Mouse (Mus musculus) 3T3-L1 (cell line): ENCODE results near the gene Usp33.

Source experiments
- DNase-seq: peaks from one replicate; pipeline ENCODE4 v3.0.0-alpha.2; 2015; ENCODE audit warnings: low read depth, low spot score

Gene Usp33

DNA sequence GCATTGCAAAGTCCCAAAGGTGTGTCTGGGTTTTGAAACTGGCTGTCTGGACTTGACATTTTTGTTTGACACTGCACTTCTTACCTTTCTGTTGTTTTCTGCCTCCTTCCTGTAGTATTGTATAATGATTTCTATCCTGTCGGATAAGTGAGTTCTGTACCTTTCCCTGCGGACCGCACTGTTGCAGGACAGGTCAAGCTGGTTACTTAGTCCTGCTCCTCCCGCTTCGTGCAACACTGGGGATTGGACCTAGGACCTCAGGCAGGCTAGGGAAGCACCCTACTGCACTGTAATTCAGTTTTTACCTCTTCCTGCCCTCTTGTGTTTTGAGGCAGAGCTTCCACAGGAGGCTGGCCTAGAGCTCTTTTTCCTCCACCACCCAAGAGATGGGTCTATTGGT, 54.2 kb downstream of the Usp33 start:
- no peak for DNase-seq

DNA sequence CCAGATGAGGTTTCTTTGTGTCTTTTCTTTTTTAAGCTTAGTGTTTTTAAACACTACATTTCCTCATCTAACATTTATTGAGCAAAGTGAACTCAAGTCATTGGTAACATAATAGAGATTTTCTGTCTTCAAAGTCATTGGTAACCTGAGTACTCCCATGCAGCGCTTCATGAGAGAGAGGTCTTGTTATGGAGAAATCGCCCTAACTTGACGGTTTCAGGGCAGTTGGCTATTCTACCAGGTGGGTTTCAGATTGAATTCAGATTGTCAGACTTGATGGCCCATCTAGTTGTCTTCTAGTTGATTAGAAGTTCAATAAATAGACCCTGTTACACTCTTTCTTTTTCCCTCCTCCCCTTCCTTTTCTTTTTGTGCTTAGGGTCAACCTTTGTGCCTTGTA, 54.6 kb downstream of the Usp33 start:
- DNase-seq: no peak

DNA sequence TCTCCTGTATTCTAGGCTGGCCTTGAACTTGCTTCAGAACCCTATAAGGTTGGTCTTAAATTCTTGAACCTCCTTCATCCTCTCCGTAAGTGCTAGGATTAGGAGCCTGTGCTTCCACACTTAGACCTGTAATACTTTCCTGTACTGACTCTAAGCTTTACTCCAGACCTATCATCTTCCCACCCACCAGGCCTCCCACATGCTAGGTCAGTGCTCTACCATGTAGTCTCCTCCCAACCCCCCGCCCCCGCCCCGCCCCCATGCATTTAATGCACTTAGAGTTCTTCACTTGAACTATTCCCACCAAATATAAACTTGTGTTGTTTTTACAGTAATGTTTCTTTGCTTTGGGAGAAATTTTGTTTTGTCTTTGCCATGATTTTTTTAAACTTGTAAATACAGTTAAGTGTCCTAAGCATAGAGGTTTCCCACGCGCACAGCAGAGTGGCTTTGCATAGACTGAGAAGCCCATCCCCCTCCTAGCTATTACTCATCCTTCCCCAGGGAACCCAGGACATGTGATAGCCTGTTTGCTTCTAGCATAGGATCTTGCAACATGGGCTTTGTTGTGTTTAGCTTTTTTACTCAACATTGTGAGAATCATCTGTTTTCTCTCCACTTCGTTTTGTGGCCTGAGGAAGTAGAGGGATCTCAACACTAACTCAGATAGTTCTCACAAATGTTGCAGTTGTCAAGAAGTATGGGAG, 55.8 kb downstream of the Usp33 start:
- DNase-seq: peak; percentile 95

DNA sequence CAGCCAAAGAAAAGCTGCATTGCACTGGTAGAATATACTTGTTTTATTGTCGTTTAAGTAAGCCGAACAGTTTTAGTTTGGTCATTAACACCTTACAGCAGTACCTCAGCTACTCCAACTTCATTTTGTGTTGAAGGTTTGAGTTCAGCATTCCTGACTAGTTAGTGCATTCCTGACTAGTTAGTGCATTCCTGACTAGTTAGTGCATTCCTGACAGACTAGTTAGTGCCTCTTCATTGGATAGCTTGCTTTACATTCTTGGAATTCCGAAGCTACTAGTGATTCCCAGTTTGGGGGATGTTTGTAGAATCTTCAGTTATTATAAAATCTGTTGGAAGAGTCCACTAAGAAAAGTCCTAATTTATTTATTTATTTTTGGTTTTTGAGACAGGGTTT, 56.4 kb downstream of the Usp33 start:
- DNase-seq: no peak

DNA sequence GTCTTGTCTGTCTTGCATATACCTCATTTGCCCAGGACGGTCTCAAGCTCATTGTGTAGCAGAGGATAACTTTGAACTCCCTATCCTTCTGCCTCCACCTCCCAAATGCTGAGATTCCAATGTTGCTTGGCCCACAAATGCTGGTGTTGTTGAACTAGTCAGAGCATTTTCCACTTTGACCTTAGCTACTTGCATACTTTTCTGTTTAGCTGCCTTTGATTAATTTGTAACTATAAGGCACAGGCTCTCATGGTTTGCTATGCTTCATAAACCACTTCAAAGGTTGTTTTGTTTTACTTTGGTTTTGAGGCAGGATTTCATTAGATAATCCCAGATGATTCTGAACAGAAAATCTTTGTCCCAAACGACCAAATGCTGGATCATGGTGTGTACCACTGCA, 57.5 kb downstream of the Usp33 start:
- no peak for DNase-seq

DNA sequence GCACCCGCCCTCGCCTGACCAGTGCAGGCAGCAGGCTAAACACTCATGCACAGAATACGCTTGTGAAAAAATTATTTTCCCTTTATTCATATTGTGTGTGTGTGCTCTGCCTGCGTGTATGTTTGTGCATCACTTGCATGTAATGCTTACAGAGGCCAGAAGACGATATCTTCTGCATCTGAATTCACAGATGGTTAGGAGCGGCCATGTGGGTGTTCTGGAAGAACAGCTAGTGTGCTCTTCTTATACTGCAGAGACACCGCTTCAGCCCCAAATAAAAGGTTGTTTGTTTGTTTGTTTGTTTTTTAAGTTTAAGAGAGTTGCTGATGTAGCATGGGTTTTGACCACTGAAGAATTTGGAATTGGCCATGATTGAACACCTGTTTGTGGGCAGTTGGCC, 59.1 kb downstream of the Usp33 start:
- no peak for DNase-seq

DNA sequence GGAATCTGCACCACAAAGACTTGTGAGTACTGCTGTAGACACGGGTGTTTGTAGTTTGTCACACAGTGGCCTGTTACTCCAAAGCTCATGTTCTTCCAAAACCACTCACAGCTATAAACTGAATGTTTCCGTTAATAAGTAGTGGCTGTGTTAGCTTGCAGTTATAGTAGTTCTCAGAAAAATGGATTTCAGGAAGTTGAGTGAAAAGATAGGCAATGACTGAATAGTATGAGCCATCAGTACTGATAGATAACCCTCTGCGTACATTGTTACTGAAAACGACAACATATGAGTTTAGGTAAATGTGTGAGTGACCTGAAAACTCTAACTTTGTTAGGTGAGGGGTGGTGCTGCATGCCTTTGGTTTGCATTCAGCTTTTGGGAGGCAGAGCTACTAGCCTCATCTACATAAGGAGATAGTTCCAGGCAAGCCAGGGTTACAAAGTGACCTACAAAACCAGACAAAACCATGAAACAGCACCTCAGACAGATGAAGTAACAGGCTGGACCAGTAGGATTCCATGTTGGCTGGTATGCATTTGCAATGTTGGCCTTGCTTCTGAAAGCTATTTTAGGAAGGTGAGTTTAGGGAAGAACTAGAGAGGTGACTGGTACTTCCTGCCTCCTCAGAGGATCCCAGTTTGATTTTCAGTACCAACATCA, 59.8 kb downstream of the Usp33 start:
- no peak for DNase-seq

DNA sequence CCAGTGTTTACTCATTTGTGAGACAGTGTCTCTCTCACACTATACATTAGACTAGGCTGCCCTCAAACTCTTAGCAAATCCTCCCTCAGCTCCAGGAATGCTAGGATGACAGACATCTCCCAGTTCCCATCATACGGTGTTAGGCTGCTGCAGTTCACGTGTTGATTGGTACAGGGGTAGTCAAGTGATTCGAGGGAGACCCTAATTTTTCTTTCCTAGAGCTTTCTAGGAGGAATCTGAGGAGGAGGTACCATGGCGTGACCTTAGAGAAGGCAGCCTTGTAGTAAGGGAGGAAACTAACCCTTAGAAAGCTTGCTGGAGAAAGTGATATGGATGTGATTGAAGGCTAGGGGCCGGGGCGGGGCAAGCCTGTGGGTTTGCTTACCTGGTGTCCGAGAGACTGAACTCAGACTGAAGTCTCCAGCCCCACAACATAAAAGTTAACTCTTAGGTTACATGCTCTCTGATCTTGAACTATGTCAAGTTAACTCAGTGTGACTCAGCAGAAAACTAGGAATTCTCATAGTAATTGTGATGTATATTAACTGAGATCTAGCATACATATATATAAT, 64.8 kb downstream of the Usp33 start:
- no peak for DNase-seq

DNA sequence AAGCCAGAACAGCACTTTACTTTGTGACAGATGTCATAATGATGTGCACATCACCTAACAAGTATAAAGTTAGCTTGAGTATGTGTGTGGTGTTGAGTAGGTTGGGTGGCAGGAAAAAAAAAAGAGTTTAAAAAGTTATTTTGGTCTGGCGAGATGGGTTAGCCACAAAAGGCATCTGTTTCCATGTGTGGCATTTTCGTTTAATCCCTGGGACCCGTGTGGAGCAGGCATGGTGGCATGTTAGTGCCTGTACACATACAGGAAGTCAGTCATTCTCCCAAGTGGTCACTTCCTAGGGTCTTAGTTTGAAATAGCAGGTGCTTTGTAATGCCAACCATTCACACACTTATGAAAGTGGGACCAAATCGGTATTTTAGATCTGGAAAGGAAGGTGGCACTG, 66.1 kb downstream of the Usp33 start:
- DNase-seq: no peak

DNA sequence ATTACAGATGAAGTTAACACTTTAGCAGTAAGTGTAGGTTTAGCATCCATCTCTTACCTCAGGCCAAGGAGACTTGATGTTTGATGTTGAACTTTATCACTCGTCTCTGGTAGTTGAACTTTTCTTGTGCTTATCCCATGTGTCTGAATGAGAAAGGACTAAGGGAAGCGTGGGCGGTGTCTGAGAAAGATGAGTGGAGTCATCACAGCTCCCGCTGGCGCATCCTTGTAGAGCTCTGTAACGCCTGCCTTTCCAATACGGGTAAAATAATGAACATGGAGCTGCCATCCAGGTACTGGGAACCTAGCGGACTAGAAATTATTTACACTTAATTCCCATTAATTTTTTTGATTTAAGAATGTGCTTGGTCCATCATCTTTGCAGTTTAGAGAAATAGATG, 82.6 kb downstream of the Usp33 start:
- no peak for DNase-seq

DNA sequence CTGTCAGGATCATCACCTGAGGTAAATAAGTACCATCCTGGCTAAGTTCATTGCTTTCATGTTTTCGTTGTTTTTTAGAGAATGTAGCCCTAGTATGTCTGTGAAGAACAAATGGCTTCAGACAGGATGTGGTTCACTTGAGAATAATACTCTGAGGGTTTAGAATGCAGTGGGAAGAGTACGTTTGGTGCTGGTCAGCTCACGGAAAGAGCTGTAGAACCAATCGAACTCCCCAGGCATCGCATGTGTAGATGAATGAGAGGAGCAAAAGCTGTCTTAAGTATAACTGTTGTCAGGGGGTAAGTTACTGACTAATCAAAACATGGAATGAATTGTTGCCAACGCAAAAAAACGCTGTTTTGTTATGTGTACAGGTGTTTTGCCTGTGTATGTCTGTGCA, 86.4 kb downstream of the Usp33 start:
- no peak for DNase-seq

DNA sequence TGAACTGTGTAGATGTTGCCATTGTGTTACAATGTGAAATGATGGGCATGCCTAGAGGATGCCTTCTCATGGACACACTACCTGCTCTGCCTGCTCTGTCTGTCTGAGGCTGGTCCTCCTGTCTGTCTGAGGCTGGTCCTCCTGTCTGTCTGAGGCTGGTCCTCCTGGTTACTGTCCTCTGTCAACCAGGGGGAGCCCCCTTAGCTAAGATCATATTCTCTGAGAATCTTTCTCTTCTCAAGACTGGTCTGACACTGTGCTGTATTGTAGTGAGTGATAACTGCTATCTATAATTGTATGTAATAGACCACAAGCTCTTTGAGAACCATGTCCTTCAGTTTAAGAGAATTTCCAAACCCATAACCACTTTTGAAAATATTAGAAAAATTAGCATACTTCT, 89.3 kb downstream of the Usp33 start:
- no peak for DNase-seq

DNA sequence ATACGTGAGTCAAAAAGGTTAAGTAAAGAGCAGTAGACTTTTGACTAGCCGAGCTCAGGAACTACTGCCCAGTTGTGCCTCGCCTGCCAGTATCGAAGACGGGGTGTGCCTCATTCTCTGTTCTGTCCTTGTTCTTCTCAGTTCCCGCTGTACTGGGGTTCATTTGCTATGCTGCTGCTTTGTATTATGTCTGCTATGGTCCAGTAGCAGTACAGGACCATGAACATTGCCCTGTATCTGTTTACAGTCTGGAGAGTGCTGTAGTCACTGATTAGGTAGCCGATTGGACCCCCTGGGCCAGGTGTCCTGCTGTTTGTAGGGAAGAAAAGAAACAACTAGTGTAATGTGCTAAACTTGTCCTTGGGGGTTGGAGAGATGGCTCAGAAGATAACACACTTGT, 91.8 kb downstream of the Usp33 start:
- DNase-seq: no peak

DNA sequence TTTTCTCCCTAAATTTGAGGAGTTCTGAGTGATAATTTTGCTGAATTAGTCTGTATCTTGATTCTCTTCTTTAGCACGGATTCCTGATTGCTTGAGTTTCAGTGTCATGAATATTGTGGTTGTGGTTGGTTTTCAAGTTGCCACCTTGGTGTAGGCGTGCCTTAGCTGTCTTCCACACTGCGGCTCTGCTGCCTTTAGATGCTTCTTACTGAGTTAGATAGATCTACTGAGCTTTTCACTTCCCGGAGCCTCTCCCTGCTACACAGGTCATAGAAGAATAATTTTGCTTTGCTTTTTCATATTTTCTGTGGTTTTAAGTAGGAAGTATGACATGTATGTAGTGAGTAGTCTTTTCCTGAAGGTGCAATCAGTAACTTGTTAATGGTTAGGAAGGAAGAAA, 96.5 kb downstream of the Usp33 start:
- DNase-seq: no peak
